In genomic region chr11:88613008-88613407, GRCm38 (mm10) we compare ENCODE assay signal across 13 mouse cellular contexts.
DNase-seq lines count a peak whose midpoint lies in the region; ATAC-seq and TF ChIP-seq lines count a peak whose summit lies in the region.
"Had no signal": no experiment of that assay in that cellular context is flagged by ENCODE, and none has a peak within 500 bp of the region (broad histone marks: within the 10 kb centered on the region; RNA-seq: fewer than 3 reads in every experiment).

No protein-coding gene starts in this region.

- WGBS in heart, adult 2 months: 46% methylated on average over 6 of the region's 6 CpGs
- WGBS in kidney, adult 2 months: 20% methylated on average over 6 of the region's 6 CpGs
- WGBS in spleen, adult 2 months: 87% methylated on average over 6 of the region's 6 CpGs

- intact Hi-C loops in heart, adult 2 months (cut with DNase I): no loop called here

- no peak for TF ChIP-seq EP300 in heart, adult 2 months (IDR thresholded peaks at IDR 0.05; ENCODE audit: insufficient read depth, low read depth, low read length)

- H3K27me3 ChIP-seq in heart, adult 2 months (ENCODE audit: control insufficient read depth, insufficient read depth, low read length): no peaks in the 10 kb centered on the region
- no peaks in the 10 kb centered on the region for H3K27me3 ChIP-seq in kidney, adult 2 months (replicated peaks; ENCODE audit: control insufficient read depth, insufficient read depth, low read length)
- H3K27me3 ChIP-seq in spleen, adult 2 months (ENCODE audit: control insufficient read depth, insufficient read depth, low read length): no peaks in the 10 kb centered on the region
- H3K27me3 ChIP-seq: midbrain, embryonic 13.5 days had no signal

- no peak for ATAC-seq in megakaryocyte-erythroid progenitor cell, adult 5-6 weeks (replicated peaks; ENCODE audit: low FRiP score, low TSS enrichment, poor library complexity, severe bottlenecking)
- ATAC-seq: midbrain, embryonic 13.5 days had no signal

- DNase-seq in heart, adult 2 months: peak in 1 of 2 experiments; percentile 5
- no peak for DNase-seq in heart, adult 8-10 months (ENCODE audit: low spot score)
- DNase-seq in kidney, adult 2 months: peak; percentile 72
- no peak for DNase-seq in kidney, postnatal 4 days
- DNase-seq in spleen, adult 2 months (ENCODE audit: low read depth in 1 of 2, low spot score in 2 of 2): no peak
- DNase-seq in spleen, postnatal 36 days (ENCODE audit: low spot score in 2 of 2): no peak
- no peak for DNase-seq in frontal cortex, postnatal 36 days (ENCODE audit: low spot score in 2 of 2)
- DNase-seq: cerebellum, adult 8-10 months; embryo, embryonic 11 days; lung, postnatal 10 days; right cerebral cortex, postnatal 14 days had no signal

- no peak overlapping the region for H3K4me3 ChIP-seq in heart, adult 2 months
- no peak overlapping the region for H3K4me3 ChIP-seq in kidney, adult 2 months (ENCODE audit: insufficient read depth, low read depth, low read length)
- no peak overlapping the region for H3K4me3 ChIP-seq in spleen, adult 2 months (ENCODE audit: extremely low read depth, insufficient read depth, insufficient read length)
- H3K4me3 ChIP-seq: midbrain, embryonic 13.5 days had no signal

- H3K79me2 ChIP-seq in heart, adult 2 months (replicated peaks; ENCODE audit: control insufficient read depth, insufficient read depth, low read length): no peaks in the 10 kb centered on the region

- no peak overlapping the region for H3K9ac ChIP-seq in heart, adult 2 months (ENCODE audit: low read depth, low read length)

- peaks cover 14% of the 10 kb centered on the region for H3K36me3 ChIP-seq in heart, adult 2 months (ENCODE audit: control insufficient read depth, insufficient read depth, low read length)
- H3K36me3 ChIP-seq in kidney, adult 2 months (ENCODE audit: control insufficient read depth, insufficient read depth, low read length): no peaks in the 10 kb centered on the region
- H3K36me3 ChIP-seq in spleen, adult 2 months (ENCODE audit: control insufficient read depth, insufficient read depth, low read length): no peaks in the 10 kb centered on the region

- TF ChIP-seq POLR2A in heart, adult 2 months (IDR thresholded peaks at IDR 0.05; ENCODE audit: insufficient read depth, low read depth, low read length): no peak
- TF ChIP-seq POLR2A in kidney, adult 2 months (IDR thresholded peaks at IDR 0.05; ENCODE audit: low read depth, low read length): no peak
- TF ChIP-seq POLR2A in spleen, adult 2 months (IDR thresholded peaks at IDR 0.05; ENCODE audit: low read depth, low read length): no peak

- peaks cover 25% of the 10 kb centered on the region for H3K4me1 ChIP-seq in heart, adult 2 months (ENCODE audit: control insufficient read depth, insufficient read depth, low read length)
- peaks cover 56% of the 10 kb centered on the region for H3K4me1 ChIP-seq in kidney, adult 2 months (ENCODE audit: control insufficient read depth, insufficient read depth, low read length)
- H3K4me1 ChIP-seq in spleen, adult 2 months (ENCODE audit: control insufficient read depth, insufficient read depth, insufficient read length): peaks cover 33% of the 10 kb centered on the region

- peak overlapping the region; percentile 74 for H3K27ac ChIP-seq in heart, adult 2 months
- H3K27ac ChIP-seq in kidney, adult 2 months (ENCODE audit: insufficient read depth, low read depth, low read length): peak overlapping the region; percentile 76
- H3K27ac ChIP-seq in spleen, adult 2 months (ENCODE audit: insufficient read depth, low read length): peak overlapping the region; percentile 99; the same call in 1 of the 2 replicates

- no peak for TF ChIP-seq CTCF in heart, adult 2 months (IDR thresholded peaks at IDR 0.05)
- TF ChIP-seq CTCF in kidney, adult 2 months (conservative IDR thresholded peaks at IDR 0.05; ENCODE audit: insufficient read depth, insufficient read length, low read depth, low read length): no peak
- no peak for TF ChIP-seq CTCF in spleen, adult 2 months (IDR thresholded peaks at IDR 0.05; ENCODE audit: extremely low read depth, insufficient read depth, insufficient read length, insufficient replicate concordance)
